In genomic region chr14:7994271-7994767, GRCm38 (mm10) we compare ENCODE assay signal across 8 mouse cellular contexts. TPM values are rescaled to one million over a fixed set of nuclear protein-coding genes. Genes with fewer than 3 reads are reported as not detected.
DNase-seq lines count a peak whose midpoint lies in the region; TF ChIP-seq lines count a peak whose summit lies in the region.

Dnase1l3 (minus strand) TSS chr14:7994573.

- peak; percentile 15 to 81; a peak in 2 of 4 replicates for TF ChIP-seq CTCF in CH12.LX (conservative IDR thresholded peaks at IDR 0.05 in 1 of 2, IDR thresholded peaks at IDR 0.05 in 1 of 2; ENCODE audit: low read depth in 2 of 2, low read length in 2 of 2)
- TF ChIP-seq CTCF in kidney, adult 2 months (conservative IDR thresholded peaks at IDR 0.05; ENCODE audit: insufficient read depth, insufficient read length, low read depth, low read length): peak; percentile 79

- H3K4me3 ChIP-seq in CH12.LX (replicated peaks in 1 of 3; ENCODE audit: low read depth in 2 of 3, low read length in 2 of 3, poor library complexity in 1 of 3): peak within 1 kb of the TSS; percentile 51 to 68 (median 56)
- no peak within 1 kb of the TSS for H3K4me3 ChIP-seq in kidney, adult 2 months (ENCODE audit: insufficient read depth, low read depth, low read length)

- H3K27me3 ChIP-seq in CH12.LX (replicated peaks): no peaks in the 10 kb centered on the region
- H3K27me3 ChIP-seq in kidney, adult 2 months (replicated peaks; ENCODE audit: control insufficient read depth, insufficient read depth, low read length): no peaks in the 10 kb centered on the region

- no peaks in the 10 kb centered on the region for H3K79me2 ChIP-seq in CH12.LX (replicated peaks; ENCODE audit: control insufficient read depth, extremely low read depth, insufficient read depth, poor library complexity, severe bottlenecking)

- peak within 1 kb of the TSS; percentile 80 for H3K4me2 ChIP-seq in CH12.LX (ENCODE audit: insufficient read depth, low read depth, poor library complexity, severe bottlenecking)

- in situ Hi-C loops in CH12.LX (cut with MboI; ENCODE audit: low pct_ligation_motif_present, low pct_unique_long_range_greater_than_20kb, low sequenced_read_pairs): loop anchor here (10.0 kb wide), 2 partner anchors 180 kb away; partner anchors contain the start of genes Flnb and Pdhb

- peak within 1 kb of the TSS; percentile 77 for H3K27ac ChIP-seq in CH12.LX (ENCODE audit: insufficient read depth, low read depth)
- H3K27ac ChIP-seq in kidney, adult 2 months (ENCODE audit: insufficient read depth, low read depth, low read length): no peak within 1 kb of the TSS

- WGBS in kidney, adult 2 months: 63% methylated on average over 8 of the region's 8 CpGs

- no peaks in the 10 kb centered on the region for H3K9me3 ChIP-seq in CH12.LX (replicated peaks; ENCODE audit: low read length)

- TF ChIP-seq POLR2A in CH12.LX (IDR thresholded peaks at IDR 0.05; ENCODE audit: low read depth, low read length): 0 out of 2 replicates have a peak, but pooled peaks have one; percentile 36
- TF ChIP-seq POLR2A in kidney, adult 2 months (IDR thresholded peaks at IDR 0.05; ENCODE audit: low read depth, low read length): no peak

- peaks cover 0 to 23% of the 10 kb centered on the region in 2 experiments for H3K36me3 ChIP-seq in CH12.LX (replicated peaks in 1 of 2; ENCODE audit: control insufficient read depth in 1 of 2, insufficient read depth in 1 of 2, low read length in 1 of 2)
- H3K36me3 ChIP-seq in kidney, adult 2 months (ENCODE audit: control insufficient read depth, insufficient read depth, low read length): no peaks in the 10 kb centered on the region

- peaks cover 56 to 67% of the 10 kb centered on the region in 2 experiments for H3K4me1 ChIP-seq in CH12.LX (ENCODE audit: control insufficient read depth in 1 of 2, insufficient read depth in 2 of 2)
- H3K4me1 ChIP-seq in kidney, adult 2 months (ENCODE audit: control insufficient read depth, insufficient read depth, low read length): 0 out of 2 replicates have a peak, but pooled peaks cover 3% of the 10 kb centered on the region

- 0 out of 2 replicates have a peak, but pooled peaks have one; percentile 64 for TF ChIP-seq EP300 in CH12.LX (IDR thresholded peaks at IDR 0.05; ENCODE audit: low read length)

- DNase-seq in left cerebral cortex, adult 18-20 months (ENCODE audit: low spot score in 2 of 2): peak; percentile 23 to 36
- DNase-seq in left cerebral cortex, adult 9 months (ENCODE audit: low spot score in 2 of 2): no peak
- DNase-seq in CH12.LX (ENCODE audit: extremely low read depth): peak; percentile 86
- peak; percentile 60 for DNase-seq in adrenal gland, postnatal 25 days
- peak; percentile 65 for DNase-seq in kidney, adult 2 months
- peak; percentile 41 for DNase-seq in lung, postnatal 25 days (ENCODE audit: low spot score)
- peak; percentile 36 for DNase-seq in urinary bladder, postnatal 25 days (ENCODE audit: low spot score)
- no peak for DNase-seq in cerebellum, adult 11 months

- dilution Hi-C loops in CH12.LX (cut with MboI; ENCODE audit: extremely low pct_ligation_motif_present, extremely low pct_unique_long_range_greater_than_20kb, low sequenced_read_pairs): no loop called here

- TF ChIP-seq RAD21 in CH12.LX (IDR thresholded peaks at IDR 0.05; ENCODE audit: low read depth, low read length): peak; percentile 71

- H3K9ac ChIP-seq in CH12.LX (ENCODE audit: insufficient read depth, low read depth): peak within 1 kb of the TSS; percentile 36; the same call in 1 of the 2 replicates

TF ChIP-seq in CH12.LX, 34 proteins besides CTCF, POLR2A, EP300 and RAD21:
- TF ChIP-seq POLR2AphosphoS2 (IDR thresholded peaks at IDR 0.05; ENCODE audit: low read depth, low read length) (no peak), SIN3A (IDR thresholded peaks at IDR 0.05; ENCODE audit: low read length) (peak; percentile 42; the same call in 1 of the 2 replicates), MAFK (IDR thresholded peaks at IDR 0.05; ENCODE audit: insufficient replicate concordance, low read length) (peak; percentile 27; the same call in 1 of the 2 replicates), MAX (IDR thresholded peaks at IDR 0.05; ENCODE audit: low read length) (peak; percentile 75), ELF1 (IDR thresholded peaks at IDR 0.05; ENCODE audit: low read depth, low read length) (peak; percentile 40), CHD1 (IDR thresholded peaks at IDR 0.05; ENCODE audit: low read depth, low read length) (no peak), BHLHE40 (IDR thresholded peaks at IDR 0.05; ENCODE audit: low read depth, low read length) (peak; percentile 98), ZKSCAN1 (IDR thresholded peaks at IDR 0.05; ENCODE audit: borderline replicate concordance, low read depth, low read length) (no peak), ZMIZ1 (IDR thresholded peaks at IDR 0.05; ENCODE audit: low read depth, low read length) (peak; percentile 57; the same call in 1 of the 2 replicates), UBTF (IDR thresholded peaks at IDR 0.05; ENCODE audit: low read depth, low read length) (no peak), ZC3H11A (IDR thresholded peaks at IDR 0.05; ENCODE audit: low read depth, low read length) (no peak), RCOR1 (conservative IDR thresholded peaks at IDR 0.05; ENCODE audit: low read depth, low read length) (0 out of 2 replicates have a peak, but pooled peaks have one; percentile 16), KAT2A (IDR thresholded peaks at IDR 0.05; ENCODE audit: insufficient replicate concordance, low read length) (0 out of 2 replicates have a peak, but pooled peaks have one; percentile 41), NELFE (IDR thresholded peaks at IDR 0.05; ENCODE audit: low read depth, low read length) (no peak), GABPA (IDR thresholded peaks at IDR 0.05; ENCODE audit: insufficient replicate concordance, low read depth, low read length) (no peak), MYC (IDR thresholded peaks at IDR 0.05; ENCODE audit: low read depth, low read length) (0 out of 2 replicates have a peak, but pooled peaks have one; percentile 42), JUN (IDR thresholded peaks at IDR 0.05; ENCODE audit: insufficient read depth, low read depth, low read length) (0 out of 2 replicates have a peak, but pooled peaks have one; percentile 20), MEF2A (IDR thresholded peaks at IDR 0.05; ENCODE audit: borderline replicate concordance, low read depth, low read length) (peak; percentile 75; the same call in 1 of the 2 replicates), CHD2 (IDR thresholded peaks at IDR 0.05; ENCODE audit: low read length) (0 out of 2 replicates have a peak, but pooled peaks have one; percentile 40), MAZ (IDR thresholded peaks at IDR 0.05; ENCODE audit: low read depth, low read length) (peak; percentile 60; the same call in 1 of the 2 replicates), TBP (conservative IDR thresholded peaks at IDR 0.05; ENCODE audit: low read depth, low read length) (0 out of 2 replicates have a peak, but pooled peaks have one; percentile 44), USF1 (IDR thresholded peaks at IDR 0.05; ENCODE audit: low read depth, low read length) (peak; percentile 12; the same call in 1 of the 2 replicates), SMC3 (IDR thresholded peaks at IDR 0.05; ENCODE audit: low read depth, low read length) (peak; percentile 89), MXI1 (IDR thresholded peaks at IDR 0.05; ENCODE audit: low read depth, low read length) (peak; percentile 61; the same call in 1 of the 2 replicates), IRF4 (IDR thresholded peaks at IDR 0.05; ENCODE audit: low read depth, low read length) (peak; percentile 75), TCF12 (IDR thresholded peaks at IDR 0.05; ENCODE audit: low read depth, low read length) (peak; percentile 95), ETS1 (conservative IDR thresholded peaks at IDR 0.05; ENCODE audit: low read depth, low read length) (peak; percentile 97), NRF1 (IDR thresholded peaks at IDR 0.05; ENCODE audit: low read depth, low read length) (no peak; the same call in 1 of the 2 replicates)
TF ChIP-seq in CH12.LX: peak in this region for 20.

RNA-seq across cellular contexts. Expression of gene Dnase1l3, which starts in this region (rescaled TPM):
- not detected for total RNA-seq in left cerebral cortex, adult 18-20 months (2021)
- total RNA-seq in CH12.LX (2012; rRNA removed): 1.5 and 2.5 TPM in 2 replicates
- total RNA-seq in CH12.LX (2014; rRNA removed): 2.5 and 2.9 TPM in 2 replicates
- polyA plus RNA-seq in CH12.LX (2012; ENCODE audit: insufficient read length, low read depth): 30.4 and 36.0 TPM in 2 replicates
- total RNA-seq in adrenal gland, postnatal 25 days (2021): 0.33 and 0.39 TPM in 2 replicates
- polyA plus RNA-seq in kidney, adult 2 months (2012; rRNA removed): 0.37 and 3.0 TPM in 2 replicates

Comparison
In these comparisons a context has a peak if more than half of its experiments do, and no peak if none do; other contexts are left out.
1. Peak in DNase-seq in left cerebral cortex, adult 18-20 months; RNA of the gene not detected or under 1 TPM.
2. Peak in DNase-seq in adrenal gland, postnatal 25 days; RNA of the gene not detected or under 1 TPM.
3. DNase-seq: peak in CH12.LX (single experiment), kidney, adult 2 months (single experiment), lung, postnatal 25 days (single experiment) and urinary bladder, postnatal 25 days (single experiment); none in left cerebral cortex, adult 9 months (0 of 2) and cerebellum, adult 11 months (single experiment).